Mouse (Mus musculus) forebrain, embryonic 13.5 days (tissue): ENCODE measurements around the gene Lrch1. TPM values are rescaled to one million over a fixed set of nuclear protein-coding genes. Genes with fewer than 3 reads are reported as not detected.

Source experiments
- ATAC-seq: fragments of 200-750 bp; cut with Nextera tagmentation; 2 replicates; pipeline ENCODE4 v1.8.0; 2017
- H3K27ac ChIP-seq: fragments of 300-500 bp; sonication (generic); 2 replicates; pipeline ENCODE4 v1.5.1; 2015; ENCODE audit warnings: inconsistent platforms, mild to moderate bottlenecking, moderate library complexity
- H3K27me3 ChIP-seq: fragments of 300-500 bp; sonication (generic); 2 replicates; pipeline ENCODE4 v1.6.1; 2015; ENCODE audit warnings: mild to moderate bottlenecking, inconsistent platforms
- H3K36me3 ChIP-seq: fragments of 300-500 bp; sonication (generic); 2 replicates; pipeline ENCODE4 v1.6.1; 2015; ENCODE audit warnings: mild to moderate bottlenecking, inconsistent platforms; ENCODE audit not compliant: poor library complexity, severe bottlenecking
- H3K4me1 ChIP-seq: fragments of 300-500 bp; sonication (generic); 2 replicates; pipeline ENCODE4 v1.6.1; 2015; ENCODE audit warnings: inconsistent platforms
- H3K4me2 ChIP-seq: fragments of 300-500 bp; sonication (generic); 2 replicates; pipeline ENCODE4 v1.6.1; 2015; ENCODE audit warnings: inconsistent platforms, mild to moderate bottlenecking, moderate library complexity
- H3K4me3 ChIP-seq: fragments of 300-500 bp; sonication (generic); 2 replicates; pipeline ENCODE4 v1.5.1; 2015; ENCODE audit warnings: mild to moderate bottlenecking, inconsistent platforms
- H3K9ac ChIP-seq: fragments of 300-500 bp; sonication (generic); 2 replicates; pipeline ENCODE4 v1.6.1; 2015; ENCODE audit warnings: mild to moderate bottlenecking, inconsistent platforms
- H3K9me3 ChIP-seq: fragments of 300-500 bp; sonication (generic); replicated peaks from 2 replicates; pipeline ENCODE4 v1.6.1; 2016; ENCODE audit warnings: inconsistent platforms
- WGBS: fragments of 180-500 bp; shearing (Covaris S2); methylation state at CpG from one replicate; pipeline ENCODE4 v1.1.7; 2015; 5-methylcytosine and 5-hydroxymethylcytosine counted together
- polyA plus RNA-seq: library from polyadenylated mRNA; unstranded; fragments of >200 nt; fragmentation: Nextera tagmentation; extraction: Ambion mirVana; gene quantifications from 2 replicates; pipeline ENCODE4 v1.2.1, GENCODE M21; 2015

Gene Lrch1
- polyA plus RNA-seq, 1 experiment from 2014 or later, result 7.9 TPM

- no peak overlapping the region for H3K9ac ChIP-seq
- H3K4me2 ChIP-seq, result peak overlapping the region; percentile 84
- no peaks in the 10 kb centered on the region; the same call in 1 of the 2 replicates for H3K36me3 ChIP-seq
- peaks cover 26% of the 10 kb centered on the region for H3K4me1 ChIP-seq
- peak overlapping the region; percentile 86 for H3K4me3 ChIP-seq
- 89% methylated on average over 11 of the region's 11 CpGs for WGBS
- H3K9me3 ChIP-seq, result no peaks in the 10 kb centered on the region
- no peak overlapping the region for H3K27ac ChIP-seq
- no peaks in the 10 kb centered on the region for H3K27me3 ChIP-seq
- no peak for ATAC-seq
Measured at GRCm38 (mm10) chr14:74945266-74946215, 2.1 kb downstream of the Lrch1 start.

GRCm38 (mm10) chr14:74944128-74944755 lies 3.4 kb downstream of the Lrch1 start:
- H3K4me3 ChIP-seq, result no peak overlapping the region
- H3K9me3 ChIP-seq, result no peaks in the 10 kb centered on the region
- H3K4me2 ChIP-seq, result no peak overlapping the region
- 90% methylated on average over 7 of the region's 7 CpGs for WGBS
- peaks cover 26% of the 10 kb centered on the region for H3K4me1 ChIP-seq
- H3K27ac ChIP-seq, result no peak overlapping the region
- H3K9ac ChIP-seq, result no peak overlapping the region
- ATAC-seq, result no peak
- no peaks in the 10 kb centered on the region for H3K27me3 ChIP-seq
- H3K36me3 ChIP-seq, result no peaks in the 10 kb centered on the region; the same call in 1 of the 2 replicates

- H3K4me2 ChIP-seq, result no peak overlapping the region
- H3K4me3 ChIP-seq, result no peak overlapping the region
- WGBS, result 94% methylated on average over 6 of the region's 6 CpGs
- H3K27ac ChIP-seq, result no peak overlapping the region
- no peak overlapping the region for H3K9ac ChIP-seq
- ATAC-seq, result no peak
- peaks cover 24% of the 10 kb centered on the region for H3K4me1 ChIP-seq
- H3K27me3 ChIP-seq, result no peaks in the 10 kb centered on the region
- no peaks in the 10 kb centered on the region; the same call in 1 of the 2 replicates for H3K36me3 ChIP-seq
- H3K9me3 ChIP-seq, result no peaks in the 10 kb centered on the region
Measured at GRCm38 (mm10) chr14:74943581-74944117, 4.0 kb downstream of the Lrch1 start.

GRCm38 (mm10) chr14:74943024-74943423 lies 4.7 kb downstream of the Lrch1 start:
- Histone ChIP-seq H3K4me1 (peaks cover 18% of the 10 kb centered on the region), H3K27ac (no peak overlapping the region), H3K4me2 (no peak overlapping the region), H3K9me3 (no peaks in the 10 kb centered on the region), H3K27me3 (no peaks in the 10 kb centered on the region), H3K36me3 (no peaks in the 10 kb centered on the region; the same call in 1 of the 2 replicates), H3K4me3 (no peak overlapping the region), H3K9ac (no peak overlapping the region)
- 89% methylated on average over 8 of the region's 8 CpGs for WGBS
- no peak for ATAC-seq

GRCm38 (mm10) chr14:74941591-74941990 lies 6.1 kb downstream of the Lrch1 start:
- Histone ChIP-seq H3K27ac (no peak overlapping the region), H3K27me3 (no peaks in the 10 kb centered on the region), H3K4me3 (no peak overlapping the region), H3K9ac (no peak overlapping the region), H3K4me2 (no peak overlapping the region), H3K4me1 (peaks cover 16% of the 10 kb centered on the region), H3K36me3 (no peaks in the 10 kb centered on the region; the same call in 1 of the 2 replicates), H3K9me3 (no peaks in the 10 kb centered on the region)
- WGBS, result 87% methylated on average over 7 of the region's 7 CpGs
- no peak for ATAC-seq

- peaks cover 8% of the 10 kb centered on the region; the same call in 1 of the 2 replicates for H3K4me1 ChIP-seq
- H3K9me3 ChIP-seq, result no peaks in the 10 kb centered on the region
- H3K9ac ChIP-seq, result no peak overlapping the region
- no peak overlapping the region for H3K27ac ChIP-seq
- H3K27me3 ChIP-seq, result no peaks in the 10 kb centered on the region
- no peak overlapping the region for H3K4me3 ChIP-seq
- no peak overlapping the region for H3K4me2 ChIP-seq
- ATAC-seq, result no peak
- no peaks in the 10 kb centered on the region; the same call in 1 of the 2 replicates for H3K36me3 ChIP-seq
- 95% methylated on average over 4 of the region's 4 CpGs for WGBS
Measured at GRCm38 (mm10) chr14:74940741-74941140, 6.9 kb downstream of the Lrch1 start.

GRCm38 (mm10) chr14:74939355-74939754 lies 8.3 kb downstream of the Lrch1 start:
- no peak overlapping the region for H3K9ac ChIP-seq
- H3K9me3 ChIP-seq, result no peaks in the 10 kb centered on the region
- no peaks in the 10 kb centered on the region for H3K4me1 ChIP-seq
- H3K4me3 ChIP-seq, result no peak overlapping the region
- 78% methylated on average over 9 of the region's 9 CpGs for WGBS
- no peak overlapping the region for H3K4me2 ChIP-seq
- ATAC-seq, result no peak
- H3K27ac ChIP-seq, result no peak overlapping the region
- H3K36me3 ChIP-seq, result no peaks in the 10 kb centered on the region; the same call in 1 of the 2 replicates
- no peaks in the 10 kb centered on the region for H3K27me3 ChIP-seq

GRCm38 (mm10) chr14:74938896-74939295 lies 8.8 kb downstream of the Lrch1 start:
- H3K4me3 ChIP-seq, result no peak overlapping the region
- H3K27me3 ChIP-seq, result no peaks in the 10 kb centered on the region
- no peak overlapping the region for H3K4me2 ChIP-seq
- no peaks in the 10 kb centered on the region for H3K9me3 ChIP-seq
- H3K27ac ChIP-seq, result no peak overlapping the region
- no peak overlapping the region for H3K9ac ChIP-seq
- no peaks in the 10 kb centered on the region; the same call in 1 of the 2 replicates for H3K36me3 ChIP-seq
- 91% methylated on average over 3 of the region's 3 CpGs for WGBS
- H3K4me1 ChIP-seq, result no peaks in the 10 kb centered on the region
- no peak for ATAC-seq

- H3K4me1 ChIP-seq, result no peaks in the 10 kb centered on the region
- no peaks in the 10 kb centered on the region for H3K27me3 ChIP-seq
- H3K4me3 ChIP-seq, result no peak overlapping the region
- no peaks in the 10 kb centered on the region for H3K9me3 ChIP-seq
- WGBS, result 92% methylated on average over 2 of the region's 2 CpGs
- H3K4me2 ChIP-seq, result no peak overlapping the region
- H3K9ac ChIP-seq, result no peak overlapping the region
- no peak overlapping the region for H3K27ac ChIP-seq
- no peaks in the 10 kb centered on the region for H3K36me3 ChIP-seq
- no peak for ATAC-seq
Measured at GRCm38 (mm10) chr14:74936557-74937261, 11.0 kb downstream of the Lrch1 start.

GRCm38 (mm10) chr14:74935111-74935510 lies 12.6 kb downstream of the Lrch1 start:
- Histone ChIP-seq H3K9me3 (no peaks in the 10 kb centered on the region), H3K27ac (no peak overlapping the region; the same call in 1 of the 2 replicates), H3K4me2 (no peak overlapping the region), H3K4me1 (no peaks in the 10 kb centered on the region), H3K36me3 (no peaks in the 10 kb centered on the region), H3K4me3 (no peak overlapping the region), H3K27me3 (no peaks in the 10 kb centered on the region), H3K9ac (no peak overlapping the region)
- ATAC-seq, result no peak
- WGBS, result 97% methylated on average over 6 of the region's 6 CpGs

- Histone ChIP-seq H3K4me1 (no peaks in the 10 kb centered on the region), H3K27me3 (no peaks in the 10 kb centered on the region), H3K4me3 (no peak overlapping the region), H3K9ac (no peak overlapping the region), H3K9me3 (no peaks in the 10 kb centered on the region), H3K36me3 (no peaks in the 10 kb centered on the region), H3K27ac (no peak overlapping the region), H3K4me2 (no peak overlapping the region)
- ATAC-seq, result no peak
- 87% methylated on average over 14 of the region's 14 CpGs for WGBS
Measured at GRCm38 (mm10) chr14:74933960-74934710, 13.5 kb downstream of the Lrch1 start.
